Mouse (Mus musculus) kidney, embryonic 14.5 days (tissue): ENCODE data around the gene Gm5726. TPM values are rescaled to one million over a fixed set of nuclear protein-coding genes. Genes with fewer than 3 reads are reported as not detected.
"Not testable (repeated sequence)": the region's sequence is repeated elsewhere in the genome, so short reads cannot be mapped to it uniquely, and the experiment has no call there.

ENCODE experiments used
- ATAC-seq: fragments of 200-750 bp; cut with Nextera tagmentation; 2 replicates; pipeline ENCODE4 v1.8.0; 2017; ENCODE audit warnings: moderate number of reproducible peaks, mild to moderate bottlenecking, moderate TSS enrichment, moderate library complexity; ENCODE audit not compliant: low FRiP score, low TSS enrichment
- H3K27ac ChIP-seq: fragments of 300-500 bp; sonication (generic); 2 replicates; pipeline ENCODE4 v1.5.1; 2014; ENCODE audit warnings: low read depth, mild to moderate bottlenecking, low read length, moderate library complexity, mixed read lengths
- H3K27me3 ChIP-seq: fragments of 300-500 bp; sonication (generic); 2 replicates; pipeline ENCODE4 v1.6.1; 2014; ENCODE audit warnings: mild to moderate bottlenecking, low read length; ENCODE audit not compliant: control insufficient read depth, insufficient read depth
- H3K36me3 ChIP-seq: fragments of 300-500 bp; sonication (generic); 2 replicates; pipeline ENCODE4 v1.6.1; 2014; ENCODE audit warnings: low read length, mixed read lengths; ENCODE audit not compliant: control insufficient read depth, insufficient read depth
- H3K4me1 ChIP-seq: fragments of 300-500 bp; sonication (generic); 2 replicates; pipeline ENCODE4 v1.6.1; 2014; ENCODE audit warnings: low read length, mixed read lengths; ENCODE audit not compliant: control insufficient read depth, insufficient read depth
- H3K4me2 ChIP-seq: fragments of 300-500 bp; sonication (generic); replicated peaks from 2 replicates; pipeline ENCODE4 v1.6.1; 2014; ENCODE audit warnings: low read depth, mild to moderate bottlenecking, low read length
- H3K4me3 ChIP-seq: fragments of 300-500 bp; sonication (generic); 2 replicates; pipeline ENCODE4 v1.5.1; 2014; ENCODE audit warnings: mild to moderate bottlenecking, low read length
- H3K9ac ChIP-seq: fragments of 300-500 bp; sonication (generic); 2 replicates; pipeline ENCODE4 v1.6.1; 2014; ENCODE audit warnings: low read depth, mild to moderate bottlenecking, low read length, moderate library complexity
- H3K9me3 ChIP-seq: fragments of 300-500 bp; sonication (generic); 2 replicates; pipeline ENCODE4 v1.6.1; 2016; ENCODE audit warnings: low read length; ENCODE audit not compliant: control insufficient read depth
- WGBS: fragments of 180-500 bp; shearing (Covaris S2); extraction: QIAGEN DNeasy Blood & Tissue Kit; methylation state at CpG from one replicate; pipeline ENCODE4 v1.1.7; 2014; 5-methylcytosine and 5-hydroxymethylcytosine counted together
- polyA plus RNA-seq: library from polyadenylated mRNA; unstranded; fragments of >200 nt; fragmentation: Nextera tagmentation; extraction: Ambion mirVana; gene quantifications from 2 replicates; pipeline ENCODE4 v1.2.1, GENCODE M21; 2014

Gene Gm5726
- polyA plus RNA-seq, result not detected in 2 replicates

DNA sequence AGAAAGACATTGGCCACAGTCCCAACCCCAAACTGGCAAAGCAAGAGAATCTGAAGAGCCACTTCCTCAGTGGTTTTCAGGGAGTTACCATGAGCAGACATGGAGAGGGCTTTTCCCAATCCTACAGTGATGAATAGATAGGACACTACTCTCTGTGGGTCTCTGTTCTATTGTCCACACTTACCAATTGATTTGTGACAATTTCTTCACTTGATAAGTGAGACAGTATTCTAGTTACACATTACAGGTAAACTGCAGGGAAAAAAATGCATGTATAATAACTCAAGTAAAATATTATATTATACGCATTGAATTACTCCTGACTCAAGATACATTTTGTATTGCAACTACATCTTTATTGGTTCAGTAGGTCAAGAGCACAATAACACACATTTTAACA is at the start of gene Gm5726:
TSS of gene Gm5726 (minus strand) at position 101 of the 400 bp plus-strand sequence.
- ATAC-seq, H3K9ac ChIP-seq, H3K4me1 ChIP-seq, H3K4me3 ChIP-seq, H3K27me3 ChIP-seq, H3K9me3 ChIP-seq, H3K27ac ChIP-seq, H3K4me2 ChIP-seq, H3K36me3 ChIP-seq: not testable (repeated sequence)
- WGBS, result no CpG with 5 or more reads among the region's 1 CpGs

DNA sequence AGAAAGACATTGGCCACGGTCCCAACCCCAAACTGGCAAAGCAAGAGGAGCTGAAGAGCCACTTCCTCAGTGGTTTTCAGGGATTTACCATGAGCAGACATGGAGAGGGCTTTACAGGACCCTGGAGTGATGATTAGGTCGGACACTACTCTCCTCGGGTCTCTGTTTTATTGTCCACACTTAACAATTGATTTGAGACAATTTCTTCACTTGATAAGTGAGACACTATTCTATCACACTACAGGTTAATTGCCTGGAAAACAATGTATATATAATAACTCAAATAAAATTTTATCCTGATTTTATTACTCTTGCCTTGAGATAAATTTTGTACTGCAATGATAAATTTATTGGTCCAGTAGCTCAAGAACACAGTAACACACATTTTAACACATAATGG is 30.6 kb upstream of the Gm5726 start, which contains the start of gene Gm4141:
TSS of gene Gm4141 (minus strand) at position 101 of the 400 bp plus-strand sequence.
- not testable (repeated sequence) for ATAC-seq, H3K9ac ChIP-seq, H3K4me2 ChIP-seq, H3K4me1 ChIP-seq, H3K36me3 ChIP-seq, H3K9me3 ChIP-seq, H3K27ac ChIP-seq, H3K4me3 ChIP-seq, H3K27me3 ChIP-seq
- no CpG with 5 or more reads among the region's 3 CpGs for WGBS

DNA sequence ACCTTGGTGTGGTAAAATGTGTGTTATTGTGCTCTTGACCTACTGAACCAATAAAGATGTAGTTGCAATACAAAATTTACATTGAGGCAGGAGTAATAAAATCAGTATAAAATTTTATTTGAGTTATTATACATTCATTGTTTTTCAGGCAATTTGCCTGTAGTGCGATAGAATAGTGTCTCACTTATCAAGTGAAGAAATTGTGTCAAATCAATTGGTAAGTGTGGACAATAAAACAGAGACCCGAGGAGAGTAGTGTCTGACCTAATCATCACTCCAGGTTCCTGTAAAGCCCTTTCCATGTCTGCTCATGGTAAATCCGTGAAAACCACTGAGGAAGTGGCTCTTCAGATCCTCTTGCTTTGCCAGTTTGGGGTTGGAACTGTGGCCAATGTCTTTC is 12.0 kb downstream of the Gm5726 start, which contains the start of gene Vmn1r104:
TSS of gene Vmn1r104 (plus strand) at position 301 of the 400 bp plus-strand sequence.
- not testable (repeated sequence) for ATAC-seq, H3K4me2 ChIP-seq, H3K4me1 ChIP-seq, H3K36me3 ChIP-seq, H3K27ac ChIP-seq, H3K27me3 ChIP-seq, H3K9ac ChIP-seq, H3K4me3 ChIP-seq, H3K9me3 ChIP-seq
- WGBS, result no CpG with 5 or more reads among the region's 3 CpGs

DNA sequence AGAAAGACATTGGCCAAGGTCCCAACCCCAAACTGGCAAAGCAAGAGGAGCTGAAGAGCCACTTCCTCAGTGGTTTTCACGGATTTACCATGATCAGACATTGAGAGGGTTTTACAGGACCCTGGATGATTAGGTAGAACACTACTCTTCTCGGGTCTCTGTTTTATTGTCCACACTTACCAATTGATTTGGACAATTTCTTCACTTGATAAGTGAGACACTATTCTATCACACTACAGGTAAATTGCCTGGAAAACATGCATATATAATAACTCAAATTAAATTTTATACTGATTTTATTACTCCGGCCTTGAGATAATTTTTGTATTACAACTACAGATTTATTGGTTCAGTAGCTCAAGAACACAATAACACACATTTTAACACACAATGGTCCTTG is 35.1 kb downstream of the Gm5726 start, which contains the start of gene Vmn1r103:
TSS of gene Vmn1r103 (minus strand) at position 101 of the 400 bp plus-strand sequence.
- H3K27ac ChIP-seq, H3K9ac ChIP-seq, H3K4me3 ChIP-seq, H3K4me1 ChIP-seq, H3K9me3 ChIP-seq, H3K4me2 ChIP-seq, H3K36me3 ChIP-seq, ATAC-seq, H3K27me3 ChIP-seq: not testable (repeated sequence)
- no CpG with 5 or more reads among the region's 3 CpGs for WGBS

Other genes starting within 250 kb of the Gm5726 start
- not detected in 2 replicates for gene Gm4133, start 211.7 kb downstream of the Gm5726 start, polyA plus RNA-seq
- not detected in 2 replicates for gene Gm5728, start 170.3 kb downstream of the Gm5726 start, polyA plus RNA-seq
- not detected in 2 replicates for gene Vmn1r100, start 127.8 kb downstream of the Gm5726 start, polyA plus RNA-seq
- gene Vmn1r101, start 103.2 kb downstream of the Gm5726 start, polyA plus RNA-seq, result not detected in 2 replicates
- not detected in 2 replicates for gene Gm10670, start 70.8 kb downstream of the Gm5726 start, polyA plus RNA-seq
- not detected in 2 replicates for gene Vmn1r103, start 35.2 kb downstream of the Gm5726 start, polyA plus RNA-seq
- not detected in 2 replicates for gene Vmn1r104, start 11.9 kb downstream of the Gm5726 start, polyA plus RNA-seq
- gene Gm4141, start 30.5 kb upstream of the Gm5726 start, polyA plus RNA-seq, result not detected in 2 replicates
- not detected in 2 replicates for gene Gm4513, start 53.3 kb upstream of the Gm5726 start, polyA plus RNA-seq
- not detected in 2 replicates for gene Vmn1r107, start 123.2 kb upstream of the Gm5726 start, polyA plus RNA-seq
- gene Vmn1r111, start 157.5 kb upstream of the Gm5726 start, polyA plus RNA-seq, result not detected in 2 replicates
- gene Gm10668, start 184.9 kb upstream of the Gm5726 start, polyA plus RNA-seq, result not detected in 2 replicates
- gene Vmn1r112, start 225.4 kb upstream of the Gm5726 start, polyA plus RNA-seq, result not detected in 2 replicates
- not detected in 2 replicates for gene Vmn1r113, start 241.5 kb upstream of the Gm5726 start, polyA plus RNA-seq